Mouse (Mus musculus): ENCODE results near the gene Pacs2.

DNA sequence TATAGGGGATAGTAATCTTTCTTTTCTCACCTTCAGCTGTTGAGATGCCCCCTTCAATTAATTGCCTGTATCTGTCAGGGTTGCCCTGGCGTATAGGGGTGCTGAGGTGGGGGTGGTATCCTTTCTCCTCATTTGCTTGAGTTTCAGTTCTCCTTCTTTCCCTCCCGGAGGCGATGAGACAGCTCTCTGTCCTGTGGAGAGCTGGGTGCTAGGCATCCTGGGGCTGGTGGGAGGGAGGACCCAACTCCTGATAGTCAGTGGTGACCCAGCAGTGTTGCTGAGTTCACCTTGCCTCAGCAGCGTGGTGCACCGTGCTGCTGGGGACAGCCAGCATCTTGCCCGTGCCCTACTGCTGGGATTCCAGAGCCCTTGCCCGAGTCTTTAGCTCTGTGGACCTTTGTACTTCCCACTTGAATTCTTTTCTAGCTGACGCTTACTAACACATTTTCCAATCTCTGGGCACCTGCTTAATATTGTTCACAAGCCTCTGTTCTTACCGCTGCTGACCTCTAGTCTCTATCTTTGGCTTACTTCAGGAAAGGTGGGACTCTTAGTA lies 3.2 kb downstream of the Pacs2 start:
- TF ChIP-seq CEBPB (IDR thresholded peaks at IDR 0.05; ENCODE audit: insufficient read depth, poor library complexity, severe bottlenecking), result no peak
- no peak for TF ChIP-seq MYOG (IDR thresholded peaks at IDR 0.05; ENCODE audit: control insufficient read depth in 1 of 3, insufficient read depth in 1 of 3, insufficient read length in 2 of 3, low read depth in 2 of 3)
